Mouse (Mus musculus) forebrain, embryonic 14.5 days (tissue): ENCODE results near the gene Slc22a12. TPM values are rescaled to one million over a fixed set of nuclear protein-coding genes. Genes with fewer than 3 reads are reported as not detected.

Source experiments
- microRNA-seq: library from miRNA; unstranded; fragments of <30 nt; microRNA quantifications from one replicate; pipeline ENCODE4, GENCODE M21; 2016
- polyA plus RNA-seq: library from polyadenylated mRNA; unstranded; fragments of >200 nt; fragmentation: Nextera tagmentation; extraction: Ambion mirVana; gene quantifications from 2 replicates; pipeline ENCODE4 v1.2.1, GENCODE M21; 2014

Gene Slc22a12
- polyA plus RNA-seq, 1 experiment from 2014 or later, result not detected

Small RNA genes within 50 kb of the gene (microRNA-seq; reads per million reads assigned to microRNA genes)
- not detected for gene Gm26460

Other genes with a start within 250 kb of the Slc22a12 start
- gene Cdc42bpg, start 236.6 kb downstream of the Slc22a12 start, polyA plus RNA-seq, result 0.61 and 0.72 TPM in 2 replicates
- gene Men1, start 208.1 kb downstream of the Slc22a12 start, polyA plus RNA-seq, result 47.7 and 61.6 TPM in 2 replicates
- gene Map4k2, start 201.9 kb downstream of the Slc22a12 start, polyA plus RNA-seq, result 6.2 and 11.2 TPM in 2 replicates
- gene Sf1, start 179.3 kb downstream of the Slc22a12 start, polyA plus RNA-seq, result 90.4 and 115 TPM in 2 replicates
- 1.3 and 3.0 TPM in 2 replicates for gene Pygm, start 158.6 kb downstream of the Slc22a12 start, polyA plus RNA-seq
- 28.6 and 30.7 TPM in 2 replicates for gene Rasgrp2, start 143.7 kb downstream of the Slc22a12 start, polyA plus RNA-seq
- 39.5 and 41.7 TPM in 2 replicates for gene Nrxn2, start 124.3 kb downstream of the Slc22a12 start, polyA plus RNA-seq